Mouse (Mus musculus) heart, adult 2 months (tissue): ENCODE results near the gene Kat6b. TPM values are rescaled to one million over a fixed set of nuclear protein-coding genes. Genes with fewer than 3 reads are reported as not detected.

Experiments
- DNase-seq, 2 experiments: peaks; one replicate each; pipeline ENCODE4 v3.0.0; 2021
- H3K27ac ChIP-seq: fragments of 200-600 bp; 2 replicates; pipeline ENCODE4 v1.8.1; 2022
- H3K27me3 ChIP-seq: fragments of 200-500 bp; 2 replicates; pipeline ENCODE4 v1.6.1; 2012; ENCODE audit warnings: mild to moderate bottlenecking, low read length, inconsistent platforms, mixed read lengths; ENCODE audit not compliant: control insufficient read depth, insufficient read depth
- H3K36me3 ChIP-seq: fragments of 200-500 bp; 2 replicates; pipeline ENCODE4 v1.6.1; 2012; ENCODE audit warnings: low read length, inconsistent platforms; ENCODE audit not compliant: control insufficient read depth, insufficient read depth
- H3K4me1 ChIP-seq: fragments of 200-500 bp; 2 replicates; pipeline ENCODE4 v1.6.1; 2011; ENCODE audit warnings: low read length; ENCODE audit not compliant: control insufficient read depth, insufficient read depth
- H3K4me3 ChIP-seq: fragments of 200-600 bp; 2 replicates; pipeline ENCODE4 v1.8.1; 2022
- H3K79me2 ChIP-seq: fragments of 200-500 bp; replicated peaks from 2 replicates; pipeline ENCODE4 v1.6.1; 2012; ENCODE audit warnings: mild to moderate bottlenecking, inconsistent platforms, low read length, moderate library complexity, mixed read lengths; ENCODE audit not compliant: control insufficient read depth, insufficient read depth
- H3K9ac ChIP-seq: fragments of 200-500 bp; 2 replicates; pipeline ENCODE4 v1.6.1; 2012; ENCODE audit warnings: low read depth, mild to moderate bottlenecking, control low read depth, inconsistent platforms, low read length, mixed read lengths
- CTCF ChIP-seq: fragments of 200-600 bp; IDR thresholded peaks from 2 replicates; pipeline ENCODE4 v1.8.1; 2022; ENCODE audit warnings: antibody characterized with exemption, mild to moderate bottlenecking, moderate library complexity
- EP300 ChIP-seq: fragments of 200-500 bp; IDR thresholded peaks from 2 replicates; pipeline ENCODE4 v1.6.1; 2011; ENCODE audit warnings: low read depth, low read length, control low read depth; ENCODE audit not compliant: insufficient read depth
- POLR2A ChIP-seq: fragments of 200-500 bp; IDR thresholded peaks from 2 replicates; pipeline ENCODE4 v1.6.1; 2011; ENCODE audit warnings: mild to moderate bottlenecking, low read depth, low read length, control low read depth; ENCODE audit not compliant: insufficient read depth
- WGBS: fragments of 180-500 bp; shearing (Covaris S2); methylation state at CpG from one replicate; pipeline ENCODE4 v1.1.7; 2018; 5-methylcytosine and 5-hydroxymethylcytosine counted together
- intact Hi-C: fragments of 180-260 bp; cut with DNase I; formaldehyde crosslinking; loops from one replicate; pipeline ENCODE4 v1.15.1; 2025
- polyA plus RNA-seq: library from polyadenylated mRNA; depleted of rRNA; stranded (reverse); fragments of >200 nt; gene quantifications from 2 replicates; pipeline ENCODE4 v1.2.3, GENCODE M21; 2012; rRNA removed
- total RNA-seq, 2 experiments: library from RNA; stranded (reverse); gene quantifications; 2 replicates each; pipeline ENCODE4 v1.2.3; 2021

Gene Kat6b
- total and polyA plus RNA-seq, 3 experiments, result 9.0 to 27.9 (median 26.6) TPM

DNA sequence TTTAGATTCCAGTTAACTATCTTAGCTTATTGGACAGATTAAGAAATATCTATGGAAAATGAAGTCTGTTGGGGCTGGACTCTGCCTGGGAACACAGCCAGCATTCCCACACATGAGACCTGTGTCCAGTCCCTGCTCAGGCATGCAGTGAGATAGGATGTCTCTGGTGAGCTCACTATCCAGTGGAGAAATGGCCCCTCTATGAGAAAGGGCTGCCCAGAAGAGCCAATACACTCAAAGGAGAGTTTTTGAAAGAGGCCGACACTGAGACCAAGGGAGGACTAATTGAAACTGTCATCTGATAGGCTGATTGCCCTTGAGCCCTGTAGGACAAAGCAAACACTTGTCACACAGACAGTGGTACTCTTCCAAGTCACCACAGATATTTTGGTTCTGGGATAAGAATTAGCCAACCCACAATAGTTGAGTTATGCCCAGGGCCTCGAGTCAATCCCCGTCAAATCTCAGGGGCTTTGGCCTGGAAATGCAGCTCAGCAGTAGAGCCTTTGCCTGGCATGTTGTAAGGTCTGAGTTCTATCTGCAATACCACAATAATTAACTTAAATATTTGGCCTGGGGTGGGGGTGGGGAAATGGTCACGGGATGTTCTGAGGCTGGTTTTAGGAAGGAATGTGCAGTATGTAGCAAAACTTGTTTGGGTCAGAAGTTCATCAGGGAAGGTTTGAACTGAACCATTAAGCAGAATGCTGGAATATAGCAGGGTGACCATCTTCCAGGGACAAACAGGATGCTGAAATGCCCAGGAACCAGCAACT lies 239.4 kb downstream of the Kat6b start:
- no peak overlapping the region for H3K27ac ChIP-seq

More for the DNA sequence above, 239.4 kb downstream of the Kat6b start:
- Histone ChIP-seq H3K4me1 (no peaks in the 10 kb centered on the region; the same call in 1 of the 2 replicates), H3K36me3 (no peaks in the 10 kb centered on the region), H3K79me2 (no peaks in the 10 kb centered on the region), H3K27me3 (no peaks in the 10 kb centered on the region), H3K4me3 (no peak overlapping the region), H3K9ac (no peak overlapping the region)
- TF ChIP-seq POLR2A (no peak), CTCF (no peak), EP300 (no peak)
- whole genome bisulfite sequencing, result 49% methylated on average over 4 of the region's 4 CpGs
- no peak for DNase-seq
- intact Hi-C loops, result no loop called here

Other genes starting within 250 kb of the Kat6b start
- not detected for gene Dupd1, start 233.1 kb downstream of the Kat6b start, total RNA-seq
- gene Dupd1, start 233.1 kb downstream of the Kat6b start, polyA plus RNA-seq, result 0.12 TPM in 1 of 2 replicates, not detected in the other